Comparison of ENCODE assay signal across 10 mouse cellular contexts in genomic region chr5:125242111-125242510, GRCm38 (mm10).
A peak's percentile ranks its signal among the peaks of the same experiment; 100 is the strongest.
DNase-seq lines count a peak whose midpoint lies in the region; ATAC-seq lines count a peak whose summit lies in the region.
"Had no signal": no experiment of that assay in that cellular context is flagged by ENCODE, and none has a peak within 500 bp of the region (broad histone marks: within the 10 kb centered on the region; RNA-seq: fewer than 3 reads in every experiment).

No protein-coding gene starts in this region.

- peak overlapping the region; percentile 24; the same call in 1 of the 2 replicates for H3K27ac ChIP-seq in lung, embryonic 15.5 days
- H3K27ac ChIP-seq in embryonic facial prominence, embryonic 10.5 days (replicated peaks), result peak overlapping the region; percentile 69

- no peaks in the 10 kb centered on the region for H3K27me3 ChIP-seq in lung, embryonic 15.5 days
- H3K27me3 ChIP-seq in embryonic facial prominence, embryonic 10.5 days (replicated peaks; ENCODE audit: low read depth, poor library complexity, severe bottlenecking), result peaks cover 6% of the 10 kb centered on the region; the same call in 1 of the 2 replicates

- WGBS in lung, embryonic 15.5 days, result 46% methylated on average over 7 of the region's 7 CpGs
- WGBS in embryonic facial prominence, embryonic 10.5 days, result 37% methylated on average over 7 of the region's 7 CpGs

- DNase-seq in cerebellum, adult 11-12 months, result peak; percentile 79
- no peak for DNase-seq in cerebellum, postnatal 4 days (ENCODE audit: low spot score in 2 of 2)
- no peak for DNase-seq in lung, postnatal 10 days
- no peak for DNase-seq in embryonic facial prominence, embryonic 10.5 days (ENCODE audit: low spot score)
- DNase-seq in kidney, postnatal 36 days, result peak; percentile 44 to 56
- DNase-seq in ovary, adult 18-20 months (ENCODE audit: low spot score), result no peak
- no peak for DNase-seq in left cerebral cortex, adult 9 months (ENCODE audit: low spot score in 2 of 2)
- DNase-seq: layer of hippocampus, adult 9-11 months; liver, postnatal 0 days had no signal

- no peaks in the 10 kb centered on the region for H3K36me3 ChIP-seq in lung, embryonic 15.5 days
- no peaks in the 10 kb centered on the region for H3K36me3 ChIP-seq in embryonic facial prominence, embryonic 10.5 days (replicated peaks)

- no peak for ATAC-seq in lung, embryonic 15.5 days (ENCODE audit: borderline replicate concordance, extremely low read depth, low FRiP score, low TSS enrichment)
- ATAC-seq: liver, postnatal 0 days had no signal

- H3K4me3 ChIP-seq in lung, embryonic 15.5 days, result no peak overlapping the region
- H3K4me3 ChIP-seq in embryonic facial prominence, embryonic 10.5 days, result no peak overlapping the region

- H3K9ac ChIP-seq in lung, embryonic 15.5 days, result no peak overlapping the region
- H3K9ac ChIP-seq: liver, postnatal 0 days had no signal

- no peaks in the 10 kb centered on the region for H3K9me3 ChIP-seq in lung, embryonic 15.5 days
- no peaks in the 10 kb centered on the region for H3K9me3 ChIP-seq in embryonic facial prominence, embryonic 10.5 days

- peaks cover 21% of the 10 kb centered on the region; the same call in 1 of the 2 replicates for H3K4me1 ChIP-seq in lung, embryonic 15.5 days
- H3K4me1 ChIP-seq in embryonic facial prominence, embryonic 10.5 days, result peaks cover 65% of the 10 kb centered on the region

- H3K4me2 ChIP-seq in lung, embryonic 15.5 days, result no peak overlapping the region

Comparison
In these comparisons a context has a peak if more than half of its experiments do, and no peak if none do; other contexts are left out.
1. DNase-seq: peak in cerebellum, adult 11-12 months (single experiment) and kidney, postnatal 36 days (2 of 2); none in cerebellum, postnatal 4 days (0 of 2), lung, postnatal 10 days (single experiment), embryonic facial prominence, embryonic 10.5 days (single experiment), ovary, adult 18-20 months (single experiment) and left cerebral cortex, adult 9 months (0 of 2).